Mouse (Mus musculus) cerebellum, adult 2 months (tissue): Measurements from ENCODE around the gene Nynrin.
A peak's percentile ranks its signal among the peaks of the same experiment; 100 is the strongest.

Experiments used
- CTCF ChIP-seq: fragments of 200-500 bp; IDR thresholded peaks from 2 replicates; pipeline ENCODE4 v1.5.1; 2011; ENCODE audit warnings: low read depth, mild to moderate bottlenecking, control low read depth, low read length, moderate library complexity, borderline replicate concordance; ENCODE audit not compliant: insufficient read depth
- POLR2A ChIP-seq: fragments of 200-500 bp; IDR thresholded peaks from 2 replicates; pipeline ENCODE4 v1.6.1; 2011; ENCODE audit warnings: low read length, control low read depth, borderline replicate concordance; ENCODE audit not compliant: insufficient read depth

GRCm38 (mm10) chr14:55898947-55899346 lies 45.1 kb downstream of the Nynrin start:
- TF ChIP-seq CTCF (no peak), POLR2A (peak; percentile 32; the same call in 1 of the 2 replicates)
